Mouse (Mus musculus): ENCODE results near the gene Vps51. TPM values are rescaled to one million over a fixed set of nuclear protein-coding genes. Genes with fewer than 3 reads are reported as not detected.

Gene Vps51
- polyA plus RNA-seq, 1 experiment, result 70.8 TPM

Other genes with a start within 250 kb of the Vps51 start
- 20.7 and 21.6 TPM in 2 replicates for gene Frmd8, start 202.0 kb downstream of the Vps51 start, polyA plus RNA-seq (2012; rRNA removed)
- gene Slc25a45, start 199.4 kb downstream of the Vps51 start, polyA plus RNA-seq (2012; rRNA removed), result 19.2 and 25.1 TPM in 2 replicates
- 0.69 and 0.87 TPM in 2 replicates for gene Tigd3, start 183.1 kb downstream of the Vps51 start, polyA plus RNA-seq (2012; rRNA removed)
- 87.5 and 102 TPM in 2 replicates for gene Dpf2, start 164.2 kb downstream of the Vps51 start, polyA plus RNA-seq (2012; rRNA removed)
- gene Cdc42ep2, start 152.4 kb downstream of the Vps51 start, polyA plus RNA-seq (2012; rRNA removed), result 22.9 and 26.2 TPM in 2 replicates
- gene Pola2, start 113.0 kb downstream of the Vps51 start, polyA plus RNA-seq (2012; rRNA removed), result 32.8 and 41.0 TPM in 2 replicates
- 0.12 and 0.21 TPM in 2 replicates for gene Slc22a20, start 91.1 kb downstream of the Vps51 start, polyA plus RNA-seq (2012; rRNA removed)
- 116 and 118 TPM in 2 replicates for gene Capn1, start 61.3 kb downstream of the Vps51 start, polyA plus RNA-seq (2012; rRNA removed)
- 15.5 and 24.1 TPM in 2 replicates for gene Syvn1, start 30.7 kb downstream of the Vps51 start, polyA plus RNA-seq (2012; rRNA removed)
- gene Mrpl49, start 19.4 kb downstream of the Vps51 start, polyA plus RNA-seq (2012; rRNA removed), result 32.4 and 33.5 TPM in 2 replicates
- gene Fau, start 19.4 kb downstream of the Vps51 start, polyA plus RNA-seq (2012; rRNA removed), result 1,752 and 1,769 TPM in 2 replicates
- gene Znhit2, start 16.0 kb downstream of the Vps51 start, polyA plus RNA-seq (2012; rRNA removed), result 25.8 and 26.8 TPM in 2 replicates
- 24.1 and 33.2 TPM in 2 replicates for gene Tm7sf2, start 8.9 kb downstream of the Vps51 start, polyA plus RNA-seq (2012; rRNA removed)
- 0.21 TPM in 1 of 2 replicates, not detected in the other for gene Tmem262, start 2.8 kb upstream of the Vps51 start, polyA plus RNA-seq (2012; rRNA removed)
- 0.31 and 0.55 TPM in 2 replicates for gene Gm28374, start 5.0 kb upstream of the Vps51 start, polyA plus RNA-seq (2012; rRNA removed)
- 68.5 and 81.2 TPM in 2 replicates for gene Zfpl1, start 7.7 kb upstream of the Vps51 start, polyA plus RNA-seq (2012; rRNA removed)
- gene Cdca5, start 7.8 kb upstream of the Vps51 start, polyA plus RNA-seq (2012; rRNA removed), result 0.83 and 1.4 TPM in 2 replicates
- gene AC131692.1, start 17.2 kb upstream of the Vps51 start, polyA plus RNA-seq (2012; rRNA removed), result 0.14 TPM in 1 of 2 replicates, not detected in the other
- 0.06 and 0.13 TPM in 2 replicates for gene Naaladl1, start 28.6 kb upstream of the Vps51 start, polyA plus RNA-seq (2012; rRNA removed)
- 14.0 and 16.8 TPM in 2 replicates for gene Sac3d1, start 41.4 kb upstream of the Vps51 start, polyA plus RNA-seq (2012; rRNA removed)
- gene Snx15, start 51.1 kb upstream of the Vps51 start, polyA plus RNA-seq (2012; rRNA removed), result 27.7 and 32.6 TPM in 2 replicates
- 5.1 and 9.2 TPM in 2 replicates for gene Batf2, start 63.8 kb upstream of the Vps51 start, polyA plus RNA-seq (2012; rRNA removed)
- 76.9 and 87.5 TPM in 2 replicates for gene Arl2, start 64.3 kb upstream of the Vps51 start, polyA plus RNA-seq (2012; rRNA removed)
- gene Majin, start 107.2 kb upstream of the Vps51 start, polyA plus RNA-seq (2012; rRNA removed), result 0.52 and 0.60 TPM in 2 replicates
- gene Gpha2, start 149.1 kb upstream of the Vps51 start, polyA plus RNA-seq (2012; rRNA removed), result 0.31 and 0.83 TPM in 2 replicates
- gene Ppp2r5b, start 158.6 kb upstream of the Vps51 start, polyA plus RNA-seq (2012; rRNA removed), result 31.0 and 38.3 TPM in 2 replicates
- 11.4 and 15.7 TPM in 2 replicates for gene Atg2a, start 164.4 kb upstream of the Vps51 start, polyA plus RNA-seq (2012; rRNA removed)
- gene Ehd1, start 199.5 kb upstream of the Vps51 start, polyA plus RNA-seq (2012; rRNA removed), result 73.6 and 86.5 TPM in 2 replicates
- 22.7 and 27.0 TPM in 2 replicates for gene Cdc42bpg, start 229.2 kb upstream of the Vps51 start, polyA plus RNA-seq (2012; rRNA removed)

Data from urinary bladder, adult 2 months (tissue).